Mouse (Mus musculus) heart, postnatal 0 days (tissue): ENCODE results near the gene Wfdc16.

Source experiments
- CTCF ChIP-seq: IDR thresholded peaks from 2 replicates; pipeline ENCODE4 v1.5.1; 2016; ENCODE audit warnings: antibody characterized with exemption, control low read depth, low read depth
- EP300 ChIP-seq: IDR thresholded peaks from 2 replicates; pipeline ENCODE4 v1.6.1; 2016; ENCODE audit warnings: antibody characterized with exemption, low read depth

- TF ChIP-seq CTCF (no peak), EP300 (no peak)
Measured at GRCm38 (mm10) chr2:164684807-164685206, 46.2 kb upstream of the Wfdc16 start, which contains the start of gene Wfdc13.
